Mouse (Mus musculus) cerebellum, adult 9-11 months (tissue): ENCODE measurements around the gene Tyrp1.

Experiments used
- DNase-seq: peaks from one replicate; pipeline ENCODE4 v3.0.0; 2022

The Tyrp1 gene

DNA sequence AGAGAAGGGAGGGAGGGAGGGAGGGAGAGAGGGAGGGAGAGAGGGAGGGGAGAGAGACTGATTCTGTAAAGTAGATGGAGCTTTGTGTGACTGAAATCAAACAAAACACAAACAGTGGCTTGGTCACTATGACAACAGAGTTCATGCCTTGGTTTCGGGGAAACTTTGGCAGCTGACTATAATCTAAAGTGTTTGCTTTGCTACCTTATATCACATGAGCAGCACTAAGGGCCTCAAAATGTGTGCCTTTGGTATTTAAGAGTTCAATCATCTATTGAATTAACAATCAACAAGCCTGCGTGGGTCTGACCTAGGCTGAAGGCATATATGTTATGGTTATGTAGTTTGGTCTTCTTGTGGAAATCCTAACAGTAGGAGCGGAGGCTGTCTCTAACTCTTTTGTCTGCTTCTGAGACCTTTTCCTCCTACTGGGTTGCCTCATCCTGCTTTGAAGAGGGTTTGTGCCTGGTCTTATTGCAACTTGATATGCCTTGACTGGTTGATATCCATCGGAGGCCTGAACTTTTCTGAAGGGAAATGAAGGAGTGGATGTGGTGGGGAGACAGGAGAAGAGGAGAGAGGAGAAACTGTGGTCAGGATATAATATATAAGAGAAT lies 61.5 kb downstream of the Tyrp1 start:
- no peak for DNase-seq
